Mouse (Mus musculus): ENCODE results near the gene Mettl6. TPM values are rescaled to one million over a fixed set of nuclear protein-coding genes. Genes with fewer than 3 reads are reported as not detected.

Gene Mettl6
- 10 to 100 TPM; 29.7 to 35.1 TPM for total RNA-seq (2021)

GRCm38 (mm10) chr14:31494975-31495455, at the start of gene Mettl6:
Gene Mettl6, minus strand, starts transcription at chr14:31495040.
- DNase-seq (ENCODE audit: low spot score in 2 of 2): peak; percentile 90 to 94
- intact Hi-C loops (cut with DNase I): loop anchor here (10.0 kb wide), 1 partner anchor 360 kb away; the partner anchor contains the start of gene Nt5dc2

- no peak for DNase-seq (ENCODE audit: low spot score in 2 of 2)
- intact Hi-C loops (cut with DNase I): no loop called here
Observed at GRCm38 (mm10) chr14:31543885-31544442, 49.1 kb upstream of the Mettl6 start.

DNA sequence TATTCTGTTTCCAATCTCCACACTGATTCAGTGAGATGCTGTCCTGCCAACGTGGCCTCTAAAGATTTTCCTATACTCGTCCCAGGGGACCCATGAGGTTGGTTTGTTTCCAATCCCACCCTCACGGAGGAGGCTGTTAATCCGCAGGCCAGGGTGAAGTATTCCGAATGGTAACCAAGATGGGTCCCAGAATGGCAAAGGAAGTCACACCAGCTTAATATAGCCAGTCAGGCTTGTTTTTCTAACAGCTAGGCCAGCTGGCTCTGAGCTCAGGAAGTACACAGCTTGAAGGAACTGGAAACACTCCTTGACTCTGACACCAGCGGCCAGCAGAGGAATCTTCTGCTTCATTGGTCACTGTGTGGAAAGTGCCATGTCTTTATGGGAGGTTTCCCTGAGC, 42.5 kb upstream of the Mettl6 start:
- DNase-seq (ENCODE audit: low spot score in 2 of 2): no peak
- intact Hi-C loops (cut with DNase I): no loop called here

DNA sequence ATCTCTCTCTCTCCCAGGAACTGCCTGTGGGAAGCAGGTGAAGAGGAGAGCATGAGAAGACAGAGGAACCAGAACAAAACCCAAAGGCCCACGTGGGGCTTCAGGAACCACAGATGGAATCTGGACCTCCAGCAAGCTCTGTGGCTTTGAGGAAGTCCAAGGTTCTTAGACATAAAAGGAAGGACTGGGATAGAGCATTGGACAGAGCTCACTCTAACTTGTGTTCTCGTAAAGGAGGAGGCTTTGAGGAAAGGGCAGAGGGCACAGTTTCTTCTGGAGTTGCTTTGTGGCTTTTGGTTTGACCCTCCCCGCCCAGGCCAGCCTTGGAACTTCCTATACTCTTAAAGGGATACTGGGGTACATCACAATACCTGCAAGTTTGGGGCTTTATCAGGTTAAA, 37.8 kb upstream of the Mettl6 start:
- DNase-seq (ENCODE audit: low spot score in 2 of 2): no peak
- intact Hi-C loops (cut with DNase I): no loop called here

GRCm38 (mm10) chr14:31531506-31532148, 36.8 kb upstream of the Mettl6 start:
- DNase-seq (ENCODE audit: low spot score in 2 of 2): no peak
- intact Hi-C loops (cut with DNase I): no loop called here

- DNase-seq (ENCODE audit: low spot score in 2 of 2): no peak
- intact Hi-C loops (cut with DNase I): no loop called here
Observed at GRCm38 (mm10) chr14:31530847-31531246, 36.0 kb upstream of the Mettl6 start.

DNA sequence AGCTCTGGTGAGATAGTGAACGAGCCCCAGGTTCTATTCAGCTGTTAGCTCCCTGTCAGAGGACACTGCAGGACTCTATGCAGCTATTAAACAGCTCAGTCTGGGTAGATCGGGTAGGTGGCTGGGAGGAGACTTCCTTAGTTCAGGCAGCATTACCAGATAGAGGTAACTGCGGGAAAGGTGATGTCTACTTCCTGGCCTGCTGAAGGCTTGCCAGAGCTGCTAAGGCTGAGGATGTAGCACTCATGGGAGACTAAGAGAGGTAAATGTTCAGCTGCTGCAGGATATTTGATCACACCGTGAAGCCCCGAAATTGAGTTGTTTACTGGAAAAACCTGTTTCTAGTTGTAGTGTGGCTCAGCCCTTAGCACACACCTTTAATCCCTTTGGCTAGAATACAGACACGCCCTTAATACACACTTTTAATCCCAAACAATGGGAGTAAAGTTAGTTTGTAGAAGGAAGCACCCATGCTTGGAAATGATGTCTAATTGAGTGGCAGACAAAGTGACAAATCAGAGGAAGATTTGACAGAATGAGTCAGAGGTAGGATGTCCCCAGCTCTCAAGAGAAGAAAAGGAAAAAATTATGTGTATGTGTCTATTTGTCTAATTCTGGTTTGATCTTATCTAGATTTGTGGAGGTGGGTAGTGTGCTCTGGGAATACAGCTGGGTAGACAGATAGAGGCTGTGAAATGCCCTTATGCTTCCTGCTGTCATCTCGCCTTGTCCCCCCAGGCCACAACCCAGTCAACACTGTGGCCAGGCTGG, 30.4 kb upstream of the Mettl6 start:
- intact Hi-C loops (cut with DNase I): no loop called here
- no peak for DNase-seq (ENCODE audit: low spot score in 2 of 2)

DNA sequence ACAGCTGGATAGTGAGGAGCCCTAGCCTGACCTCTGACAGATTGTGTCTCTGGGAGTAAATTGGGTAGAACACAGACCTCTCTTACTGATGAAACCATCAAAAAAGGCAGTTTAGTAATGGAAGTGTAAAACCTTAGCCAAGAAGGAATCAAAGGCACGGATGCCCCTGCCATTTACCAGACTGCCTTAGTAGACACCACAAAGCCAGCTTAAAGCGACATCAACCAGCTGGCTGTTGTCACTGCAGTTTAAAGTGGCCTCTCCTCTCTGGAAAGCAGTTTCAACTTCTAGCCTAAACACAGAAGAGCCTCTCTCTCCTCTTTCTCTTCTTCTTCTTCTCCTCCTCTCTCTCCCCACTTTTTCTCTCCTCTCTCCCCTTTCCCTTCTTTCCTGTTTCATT, 26.5 kb upstream of the Mettl6 start:
- no peak for DNase-seq (ENCODE audit: low spot score in 2 of 2)
- intact Hi-C loops (cut with DNase I): loop anchor here (5.0 kb wide), 1 partner anchor 41 kb away; no protein-coding TSS in a partner anchor

- DNase-seq (ENCODE audit: low spot score in 2 of 2): no peak
- intact Hi-C loops (cut with DNase I): loop anchor here (5.0 kb wide), 1 partner anchor 83 kb away; no protein-coding TSS in a partner anchor
Observed at GRCm38 (mm10) chr14:31519165-31519564, 24.3 kb upstream of the Mettl6 start.

GRCm38 (mm10) chr14:31515895-31516294, 21.1 kb upstream of the Mettl6 start:
- DNase-seq (ENCODE audit: low spot score in 2 of 2): no peak
- intact Hi-C loops (cut with DNase I): loop anchor here (5.0 kb wide), 1 partner anchor 86 kb away; no protein-coding TSS in a partner anchor

DNA sequence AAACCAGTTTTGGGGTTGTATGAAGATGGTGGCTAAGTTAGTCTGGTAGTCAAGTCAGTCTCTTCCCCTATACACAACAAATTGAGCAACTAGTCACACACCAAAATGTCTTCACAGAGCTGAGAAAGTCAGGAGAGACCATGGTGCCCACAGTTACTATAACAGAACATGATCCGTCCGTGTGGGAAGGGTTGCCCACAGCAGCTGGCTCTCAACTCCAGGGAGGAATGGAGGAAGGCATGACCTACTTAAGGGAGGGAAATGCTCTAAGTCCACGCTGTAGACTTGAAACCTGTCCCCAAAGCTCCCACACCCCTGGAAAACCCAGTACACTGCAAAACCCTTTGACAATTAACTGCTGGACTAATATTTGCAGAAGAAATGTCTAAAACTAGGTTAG, 15.5 kb upstream of the Mettl6 start:
- intact Hi-C loops (cut with DNase I): no loop called here
- no peak for DNase-seq (ENCODE audit: low spot score in 2 of 2)

DNA sequence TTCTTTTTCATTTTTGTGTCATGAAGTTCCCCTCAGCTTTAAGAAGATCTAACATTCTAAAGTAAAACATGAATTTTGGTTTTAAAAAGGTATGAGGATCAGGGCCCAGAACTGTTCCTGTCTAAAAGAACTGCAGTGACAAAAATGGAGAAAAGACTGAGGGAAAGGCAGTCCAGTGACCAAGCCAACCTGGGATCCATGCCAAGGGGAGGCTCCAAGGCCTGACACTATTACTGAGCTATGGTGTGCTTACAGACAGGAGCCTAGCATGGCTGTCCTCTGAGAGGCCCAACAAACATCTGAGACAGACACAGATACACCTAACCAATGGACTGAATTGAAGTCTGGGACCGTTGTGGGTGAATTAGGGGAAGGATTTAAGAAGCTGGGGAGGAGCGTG, 15.1 kb upstream of the Mettl6 start:
- no peak for DNase-seq (ENCODE audit: low spot score in 2 of 2)
- intact Hi-C loops (cut with DNase I): no loop called here

GRCm38 (mm10) chr14:31506456-31506855, 11.6 kb upstream of the Mettl6 start:
- intact Hi-C loops (cut with DNase I): no loop called here
- no peak for DNase-seq (ENCODE audit: low spot score in 2 of 2)

- intact Hi-C loops (cut with DNase I): no loop called here
- DNase-seq (ENCODE audit: low spot score in 2 of 2): no peak
Observed at GRCm38 (mm10) chr14:31503406-31503805, 8.6 kb upstream of the Mettl6 start.

- no peak for DNase-seq (ENCODE audit: low spot score in 2 of 2)
- intact Hi-C loops (cut with DNase I): loop anchor here (10.0 kb wide), 1 partner anchor 365 kb away; the partner anchor contains the start of gene Nt5dc2
Observed at GRCm38 (mm10) chr14:31499526-31499925, 4.7 kb upstream of the Mettl6 start.

- DNase-seq (ENCODE audit: low spot score in 2 of 2): no peak
- intact Hi-C loops (cut with DNase I): loop anchor here (10.0 kb wide), 1 partner anchor 361 kb away; the partner anchor contains the start of gene Nt5dc2
Observed at GRCm38 (mm10) chr14:31496241-31496646, 1.4 kb upstream of the Mettl6 start.

DNA sequence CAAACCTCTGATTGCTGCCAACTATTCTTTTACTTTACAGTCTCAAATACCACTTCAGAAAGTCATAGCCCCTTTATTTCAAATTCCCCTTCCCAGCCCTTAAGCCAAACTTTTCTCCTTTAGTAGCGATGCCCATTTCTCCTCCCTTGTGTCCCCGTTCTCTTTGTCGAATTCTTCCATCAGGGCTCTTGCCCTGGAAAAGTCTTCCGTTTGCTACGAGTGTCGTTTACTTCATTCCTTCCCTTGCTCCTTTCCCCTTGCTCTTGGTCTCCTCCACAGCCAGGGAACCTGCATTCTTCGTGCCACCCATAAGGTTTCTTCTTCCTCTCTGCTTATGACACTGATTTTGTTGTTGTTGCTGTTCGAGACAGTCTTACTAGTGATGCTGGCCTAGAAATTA, 698 bp upstream of the Mettl6 start:
- intact Hi-C loops (cut with DNase I): loop anchor here (10.0 kb wide), 1 partner anchor 361 kb away; the partner anchor contains the start of gene Nt5dc2
- no peak for DNase-seq (ENCODE audit: low spot score in 2 of 2)

GRCm38 (mm10) chr14:31494349-31494974, 378 bp downstream of the Mettl6 start, which contains the start of gene Eaf1:
Gene Eaf1, plus strand, starts transcription at chr14:31494399.
- no peak for DNase-seq (ENCODE audit: low spot score in 2 of 2)
- intact Hi-C loops (cut with DNase I): loop anchor here (10.0 kb wide), 1 partner anchor 360 kb away; the partner anchor contains the start of gene Nt5dc2

- intact Hi-C loops (cut with DNase I): loop anchor here (10.0 kb wide), 1 partner anchor 359 kb away; the partner anchor contains the start of gene Nt5dc2
- no peak for DNase-seq (ENCODE audit: low spot score in 2 of 2)
Observed at GRCm38 (mm10) chr14:31493901-31494300, 939 bp downstream of the Mettl6 start.

GRCm38 (mm10) chr14:31488055-31488454, 6.8 kb downstream of the Mettl6 start:
- intact Hi-C loops (cut with DNase I): no loop called here
- DNase-seq (ENCODE audit: low spot score in 2 of 2): no peak
